Mouse (Mus musculus): ENCODE measurements around the gene Wdr75. TPM values are rescaled to one million over a fixed set of nuclear protein-coding genes. Genes with fewer than 3 reads are reported as not detected.

The Wdr75 gene
- total RNA-seq, 4 experiments from 2014 or later, result 36.9 to 50.4 (median 42.3) TPM

GRCm38 (mm10) chr1:45835362-45836063 lies 40.5 kb downstream of the Wdr75 start:
- no peak for DNase-seq (ENCODE audit: low spot score in 2 of 2)

- DNase-seq (ENCODE audit: low spot score in 2 of 2), result peak; percentile 21 to 22
Measured at GRCm38 (mm10) chr1:45837736-45838135, 42.8 kb downstream of the Wdr75 start.

- no peak for DNase-seq (ENCODE audit: low spot score in 2 of 2)
Measured at GRCm38 (mm10) chr1:45838271-45838670, 43.3 kb downstream of the Wdr75 start.

GRCm38 (mm10) chr1:45845466-45845865 lies 50.5 kb downstream of the Wdr75 start:
- DNase-seq (ENCODE audit: low spot score in 2 of 2), result no peak

- no peak for DNase-seq (ENCODE audit: low spot score in 2 of 2)
Measured at GRCm38 (mm10) chr1:45858038-45858437, 63.1 kb downstream of the Wdr75 start.

GRCm38 (mm10) chr1:45860349-45860748 lies 65.4 kb downstream of the Wdr75 start:
- DNase-seq (ENCODE audit: low spot score in 2 of 2), result no peak

- DNase-seq (ENCODE audit: low spot score in 2 of 2), result no peak
Measured at GRCm38 (mm10) chr1:45861162-45861561, 66.2 kb downstream of the Wdr75 start.

- no peak for DNase-seq (ENCODE audit: low spot score in 2 of 2)
Measured at GRCm38 (mm10) chr1:45863641-45864040, 68.7 kb downstream of the Wdr75 start.

GRCm38 (mm10) chr1:45864564-45865014 lies 69.6 kb downstream of the Wdr75 start:
- no peak for DNase-seq (ENCODE audit: low spot score in 2 of 2)

- no peak for DNase-seq (ENCODE audit: low spot score in 2 of 2)
Measured at GRCm38 (mm10) chr1:45865316-45865715, 70.3 kb downstream of the Wdr75 start.

- no peak for DNase-seq (ENCODE audit: low spot score in 2 of 2)
Measured at GRCm38 (mm10) chr1:45865727-45866126, 70.8 kb downstream of the Wdr75 start.

- DNase-seq (ENCODE audit: low spot score in 2 of 2), result no peak
Measured at GRCm38 (mm10) chr1:45866288-45867018, 71.5 kb downstream of the Wdr75 start.

- DNase-seq (ENCODE audit: low spot score in 2 of 2), result no peak
Measured at GRCm38 (mm10) chr1:45868050-45868449, 73.1 kb downstream of the Wdr75 start.

GRCm38 (mm10) chr1:45868479-45869137 lies 73.6 kb downstream of the Wdr75 start:
- DNase-seq (ENCODE audit: low spot score in 2 of 2), result no peak

Other genes starting within 250 kb of the Wdr75 start
- gene Gm5269, start 95.1 kb downstream of the Wdr75 start, total RNA-seq (2022), result not detected
- 10 to 100 TPM in 2 of 4 experiments, 1 to 10 TPM in 2; 6.9 to 11.1 (median 8.9) TPM for gene Slc40a1, start 131.4 kb downstream of the Wdr75 start, total RNA-seq (2022)

Data from layer of hippocampus, adult 8-10 months (tissue).